Mouse (Mus musculus) liver, postnatal 0 days (tissue): ENCODE data around the gene Mypop. TPM values are rescaled to one million over a fixed set of nuclear protein-coding genes. Genes with fewer than 3 reads are reported as not detected.

ENCODE experiments used
- ATAC-seq: fragments of 200-750 bp; cut with Nextera tagmentation; 2 replicates; pipeline ENCODE4 v1.8.0; 2017; ENCODE audit warnings: mild to moderate bottlenecking, moderate library complexity
- DNase-seq: peaks from one replicate; pipeline ENCODE4 v3.0.0-alpha.2; 2016
- H3K27ac ChIP-seq: fragments of 300-500 bp; sonication (generic); 2 replicates; pipeline ENCODE4 v1.5.1; 2014; ENCODE audit warnings: antibody characterized with exemption, moderate library complexity, mild to moderate bottlenecking, low read depth
- H3K27me3 ChIP-seq: fragments of 300-500 bp; sonication (generic); 2 replicates; pipeline ENCODE4 v1.6.1; 2014; ENCODE audit warnings: low read length, control low read depth, mixed read lengths; ENCODE audit not compliant: insufficient read depth
- H3K36me3 ChIP-seq: fragments of 300-500 bp; sonication (generic); replicated peaks from 2 replicates; pipeline ENCODE4 v1.6.1; 2014; ENCODE audit warnings: mild to moderate bottlenecking, control low read depth, low read length, moderate library complexity, mixed read lengths; ENCODE audit not compliant: insufficient read depth
- H3K4me1 ChIP-seq: fragments of 300-500 bp; sonication (generic); 2 replicates; pipeline ENCODE4 v1.6.1; 2014; ENCODE audit warnings: antibody characterized with exemption, mild to moderate bottlenecking, control low read depth; ENCODE audit not compliant: insufficient read depth
- H3K4me2 ChIP-seq: fragments of 300-500 bp; sonication (generic); 2 replicates; pipeline ENCODE4 v1.6.1; 2014; ENCODE audit warnings: low read depth, mild to moderate bottlenecking, low read length, moderate library complexity, mixed read lengths
- H3K4me3 ChIP-seq: fragments of 300-500 bp; sonication (generic); 2 replicates; pipeline ENCODE4 v1.5.1; 2014; ENCODE audit warnings: low read depth, low read length
- H3K9ac ChIP-seq: fragments of 300-500 bp; sonication (generic); replicated peaks from 2 replicates; pipeline ENCODE4 v1.6.1; 2014; ENCODE audit warnings: mild to moderate bottlenecking, moderate library complexity
- H3K9me3 ChIP-seq: fragments of 300-500 bp; sonication (generic); 2 replicates; pipeline ENCODE4 v1.6.1; 2016; ENCODE audit warnings: mild to moderate bottlenecking, control low read depth, low read length, mixed read lengths
- CTCF ChIP-seq: sonication (generic); IDR thresholded peaks from 2 replicates; pipeline ENCODE4 v1.5.1; 2016; ENCODE audit warnings: antibody characterized with exemption, low read depth
- EP300 ChIP-seq: IDR thresholded peaks from 2 replicates; pipeline ENCODE4 v1.6.1; 2016; ENCODE audit warnings: antibody characterized with exemption, low read depth, mild to moderate bottlenecking
- WGBS: fragments of 180-500 bp; shearing (Covaris S2); extraction: QIAGEN DNeasy Blood & Tissue Kit; methylation state at CpG from one replicate; pipeline ENCODE4 v1.1.7; 2014; ENCODE audit not compliant: insufficient replicate concordance; 5-methylcytosine and 5-hydroxymethylcytosine counted together
- polyA plus RNA-seq: library from polyadenylated mRNA; unstranded; fragments of >200 nt; fragmentation: Nextera tagmentation; extraction: Ambion mirVana; gene quantifications from 2 replicates; pipeline ENCODE4 v1.2.1, GENCODE M21; 2015

The Mypop gene
- polyA plus RNA-seq, 1 experiment from 2014 or later: 0.55 TPM

- H3K4me1 ChIP-seq: peaks cover 42% of the 10 kb centered on the region
- under 1% methylated on average over 64 of the region's 90 CpGs for WGBS
- H3K4me2 ChIP-seq: peak within 1 kb of the TSS; percentile 98
- H3K9me3 ChIP-seq: no peaks in the 10 kb centered on the region
- ATAC-seq: peak; percentile 66
- peak within 1 kb of the TSS; percentile 87 for H3K4me3 ChIP-seq
- H3K36me3 ChIP-seq: peaks cover 17% of the 10 kb centered on the region; the same call in 1 of the 2 replicates
- peak within 1 kb of the TSS; percentile 87 for H3K27ac ChIP-seq
- DNase-seq: peak; percentile 94
- TF ChIP-seq EP300 (no peak), CTCF (peak; percentile 24)
- no peaks in the 10 kb centered on the region for H3K27me3 ChIP-seq
- peak within 1 kb of the TSS; percentile 77 for H3K9ac ChIP-seq
Observed at GRCm38 (mm10) chr7:19003902-19004630, 13.0 kb downstream of the Mypop start, which contains the start of gene Irf2bp1. Gene Irf2bp1 (plus strand): TSS chr7:19004044.

GRCm38 (mm10) chr7:19004631-19005079 is 13.6 kb downstream of the Mypop start:
- ATAC-seq: no peak

GRCm38 (mm10) chr7:19005417-19006121 is 14.5 kb downstream of the Mypop start:
- Histone ChIP-seq H3K27me3 (no peaks in the 10 kb centered on the region), H3K9me3 (no peaks in the 10 kb centered on the region), H3K4me1 (peaks cover 50% of the 10 kb centered on the region), H3K4me2 (peak overlapping the region; percentile 98), H3K9ac (peak overlapping the region; percentile 77; the same call in 1 of the 2 replicates), H3K4me3 (peak overlapping the region; percentile 87; the same call in 1 of the 2 replicates), H3K27ac (no peak overlapping the region), H3K36me3 (peaks cover 17% of the 10 kb centered on the region; the same call in 1 of the 2 replicates)
- no peak for TF ChIP-seq EP300
- TF ChIP-seq CTCF: no peak
- ATAC-seq (no peak), DNase-seq (peak; percentile 25)
- WGBS: 77% methylated on average over 34 of the region's 34 CpGs

More at GRCm38 (mm10) chr7:19004631-19005079, 13.6 kb downstream of the Mypop start:
- no peaks in the 10 kb centered on the region for H3K27me3 ChIP-seq
- peak overlapping the region; percentile 87 for H3K4me3 ChIP-seq
- TF ChIP-seq CTCF (no peak), EP300 (no peak)
- DNase-seq: no peak
- H3K9me3 ChIP-seq: no peaks in the 10 kb centered on the region
- peak overlapping the region; percentile 77 for H3K9ac ChIP-seq
- H3K36me3 ChIP-seq: peaks cover 17% of the 10 kb centered on the region; the same call in 1 of the 2 replicates
- H3K4me1 ChIP-seq: peaks cover 45% of the 10 kb centered on the region
- WGBS: 13% methylated on average over 34 of the region's 34 CpGs
- H3K27ac ChIP-seq: peak overlapping the region; percentile 87
- peak overlapping the region; percentile 98 for H3K4me2 ChIP-seq

- Histone ChIP-seq H3K9ac (no peak overlapping the region), H3K27ac (0 out of 2 replicates have a peak overlapping the region, but pooled peaks have one; percentile 89), H3K4me1 (peaks cover 43% of the 10 kb centered on the region), H3K4me2 (peak overlapping the region; percentile 98), H3K36me3 (peaks cover 17% of the 10 kb centered on the region; the same call in 1 of the 2 replicates), H3K27me3 (no peaks in the 10 kb centered on the region), H3K4me3 (0 out of 2 replicates have a peak overlapping the region, but pooled peaks have one; percentile 16), H3K9me3 (no peaks in the 10 kb centered on the region)
- WGBS: 4% methylated on average over 12 of the region's 12 CpGs
- ATAC-seq (peak; percentile 21), DNase-seq (peak; percentile 87)
- TF ChIP-seq EP300: no peak
- peak; percentile 100 for TF ChIP-seq CTCF
Observed at GRCm38 (mm10) chr7:19006476-19006875, 15.4 kb downstream of the Mypop start.

- Histone ChIP-seq H3K4me1 (peaks cover 42% of the 10 kb centered on the region), H3K9ac (peak overlapping the region; percentile 18; the same call in 1 of the 2 replicates), H3K27ac (peak overlapping the region; percentile 89), H3K9me3 (no peaks in the 10 kb centered on the region), H3K4me3 (0 out of 2 replicates have a peak overlapping the region, but pooled peaks have one; percentile 16), H3K27me3 (no peaks in the 10 kb centered on the region), H3K36me3 (peaks cover 17% of the 10 kb centered on the region; the same call in 1 of the 2 replicates), H3K4me2 (peak overlapping the region; percentile 63)
- DNase-seq (peak; percentile 70), ATAC-seq (peak; percentile 26)
- WGBS: 58% methylated on average over 13 of the region's 13 CpGs
- no peak for TF ChIP-seq EP300
Observed at GRCm38 (mm10) chr7:19007026-19007977, 16.3 kb downstream of the Mypop start.
